Mouse (Mus musculus): ENCODE data around the gene Sertad3. TPM values are rescaled to one million over a fixed set of nuclear protein-coding genes. Genes with fewer than 3 reads are reported as not detected.

Gene Sertad3
- total and polyA plus RNA-seq, 3 experiments, result 2.0 to 6.7 TPM; not detected in 1

DNA sequence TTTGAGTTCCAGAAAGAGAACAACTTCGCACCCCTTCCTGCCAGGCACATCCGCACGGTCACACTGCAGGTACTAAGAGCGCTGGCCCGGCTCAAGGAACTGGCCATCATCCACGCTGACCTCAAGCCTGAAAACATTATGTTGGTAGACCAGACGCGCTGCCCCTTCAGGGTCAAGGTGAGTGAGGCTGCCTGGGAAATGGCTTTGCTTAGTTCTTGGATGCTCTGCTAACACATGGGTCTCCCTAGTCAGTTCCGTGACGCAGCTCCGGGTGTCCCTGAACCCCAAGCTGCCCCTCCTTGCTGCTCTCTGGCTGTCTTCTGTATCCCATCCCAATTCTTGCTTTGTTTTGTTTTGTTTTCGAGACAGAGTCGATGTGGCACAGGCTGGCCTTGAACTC is 50.2 kb downstream of the Sertad3 start:
- no peak overlapping the region for H3K27ac ChIP-seq (ENCODE audit: control insufficient read depth, low read depth, low read length)
- no peaks in the 10 kb centered on the region for H3K27me3 ChIP-seq (ENCODE audit: control insufficient read depth in 1 of 2, insufficient read depth in 2 of 2, low read length in 2 of 2)
- TF ChIP-seq MYB (IDR thresholded peaks at IDR 0.05; ENCODE audit: low read depth, low read length) (no peak), POLR2AphosphoS2 (IDR thresholded peaks at IDR 0.05; ENCODE audit: low read length) (no peak), CHD2 (IDR thresholded peaks at IDR 0.05; ENCODE audit: low read length) (no peak), MAX (IDR thresholded peaks at IDR 0.05; ENCODE audit: low read length) (no peak), ELF1 (IDR thresholded peaks at IDR 0.05; ENCODE audit: low read depth, low read length) (no peak), SIN3A (IDR thresholded peaks at IDR 0.05; ENCODE audit: low read length) (no peak), CHD1 (IDR thresholded peaks at IDR 0.05; ENCODE audit: low read depth, low read length) (no peak), EP300 (IDR thresholded peaks at IDR 0.05; ENCODE audit: low read depth in 1 of 2, low read length in 2 of 2) (no peak), ZKSCAN1 (IDR thresholded peaks at IDR 0.05; ENCODE audit: low read depth, low read length) (no peak), GABPA (IDR thresholded peaks at IDR 0.05; ENCODE audit: low read depth, low read length) (no peak), GATA1 (IDR thresholded peaks at IDR 0.05; ENCODE audit: low read depth, low read length) (no peak), CTCF (IDR thresholded peaks at IDR 0.05 in 2 of 3, conservative IDR thresholded peaks at IDR 0.05 in 1 of 3; ENCODE audit: control insufficient read depth in 1 of 3, insufficient read depth in 1 of 3, low read depth in 2 of 3, low read length in 3 of 3, poor library complexity in 1 of 3, severe bottlenecking in 1 of 3) (no peak), MAFK (IDR thresholded peaks at IDR 0.05; ENCODE audit: borderline replicate concordance, low read depth, low read length) (no peak), USF2 (IDR thresholded peaks at IDR 0.05; ENCODE audit: borderline replicate concordance in 1 of 2, insufficient read depth in 1 of 2, low read depth in 1 of 2, low read length in 2 of 2) (no peak)
- DNase-seq (ENCODE audit: low read depth, low spot score), result no peak
- no peaks in the 10 kb centered on the region for H3K9me3 ChIP-seq (replicated peaks; ENCODE audit: insufficient read depth, low read length)
- H3K4me3 ChIP-seq (ENCODE audit: control insufficient read depth in 1 of 2, insufficient read depth in 1 of 2, low read depth in 2 of 2, low read length in 2 of 2), result no peak overlapping the region
- H3K9ac ChIP-seq (ENCODE audit: control insufficient read depth, low read depth, low read length, poor library complexity, severe bottlenecking), result no peak overlapping the region
- H3K4me1 ChIP-seq (ENCODE audit: control insufficient read depth in 1 of 2, insufficient read depth in 2 of 2, low read length in 2 of 2), result peaks cover 0 to 3% of the 10 kb centered on the region in 2 experiments; a peak in 1 of 4 replicates
- no peaks in the 10 kb centered on the region for H3K79me2 ChIP-seq (ENCODE audit: control insufficient read depth, insufficient read depth, low read length, poor library complexity)
- no peaks in the 10 kb centered on the region for H3K36me3 ChIP-seq (ENCODE audit: control insufficient read depth in 1 of 2, insufficient read depth in 2 of 2, low read length in 2 of 2)

GRCm38 (mm10) chr7:27526039-27526827 is 52.7 kb downstream of the Sertad3 start:
- H3K36me3 ChIP-seq (ENCODE audit: control insufficient read depth in 1 of 2, insufficient read depth in 2 of 2, low read length in 2 of 2), result no peaks in the 10 kb centered on the region
- H3K27ac ChIP-seq (ENCODE audit: control insufficient read depth, low read depth, low read length), result no peak overlapping the region
- no peaks in the 10 kb centered on the region; a peak in 1 of 4 replicates for H3K4me1 ChIP-seq (ENCODE audit: control insufficient read depth in 1 of 2, insufficient read depth in 2 of 2, low read length in 2 of 2)
- no peaks in the 10 kb centered on the region for H3K9me3 ChIP-seq (replicated peaks; ENCODE audit: insufficient read depth, low read length)
- no peaks in the 10 kb centered on the region for H3K27me3 ChIP-seq (ENCODE audit: control insufficient read depth in 1 of 2, insufficient read depth in 2 of 2, low read length in 2 of 2)
- peak; percentile 89 for DNase-seq (ENCODE audit: low read depth, low spot score)
- H3K4me3 ChIP-seq (ENCODE audit: control insufficient read depth in 1 of 2, insufficient read depth in 1 of 2, low read depth in 2 of 2, low read length in 2 of 2), result peak overlapping the region; percentile 2 to 25; a peak in 1 of 4 replicates
- H3K79me2 ChIP-seq (ENCODE audit: control insufficient read depth, insufficient read depth, low read length, poor library complexity), result no peaks in the 10 kb centered on the region
- TF ChIP-seq MAZ (IDR thresholded peaks at IDR 0.05; ENCODE audit: low read depth, low read length) (0 out of 2 replicates have a peak, but pooled peaks have one; percentile 45), TCF12 (IDR thresholded peaks at IDR 0.05; ENCODE audit: low read depth, low read length) (no peak), HCFC1 (IDR thresholded peaks at IDR 0.05; ENCODE audit: low read depth, low read length) (no peak), ETS1 (IDR thresholded peaks at IDR 0.05; ENCODE audit: low read depth, low read length) (no peak), EP300 (IDR thresholded peaks at IDR 0.05; ENCODE audit: low read depth in 1 of 2, low read length in 2 of 2) (no peak), USF1 (IDR thresholded peaks at IDR 0.05; ENCODE audit: low read depth, low read length) (no peak), KAT2A (conservative IDR thresholded peaks at IDR 0.05; ENCODE audit: low read depth, low read length) (no peak), ZKSCAN1 (IDR thresholded peaks at IDR 0.05; ENCODE audit: low read depth, low read length) (no peak), POLR2AphosphoS2 (IDR thresholded peaks at IDR 0.05; ENCODE audit: low read length) (no peak), ZC3H11A (IDR thresholded peaks at IDR 0.05; ENCODE audit: low read depth, low read length) (peak; percentile 67), CTCF (IDR thresholded peaks at IDR 0.05 in 2 of 3, conservative IDR thresholded peaks at IDR 0.05 in 1 of 3; ENCODE audit: control insufficient read depth in 1 of 3, insufficient read depth in 1 of 3, low read depth in 2 of 3, low read length in 3 of 3, poor library complexity in 1 of 3, severe bottlenecking in 1 of 3) (peak; percentile 97 to 98 (median 98)), GABPA (IDR thresholded peaks at IDR 0.05; ENCODE audit: low read depth, low read length) (no peak), MAX (IDR thresholded peaks at IDR 0.05; ENCODE audit: low read length) (0 out of 2 replicates have a peak, but pooled peaks have one; percentile 27), MXI1 (IDR thresholded peaks at IDR 0.05; ENCODE audit: low read depth, low read length) (peak; percentile 38; the same call in 1 of the 2 replicates), USF2 (IDR thresholded peaks at IDR 0.05; ENCODE audit: borderline replicate concordance in 1 of 2, insufficient read depth in 1 of 2, low read depth in 1 of 2, low read length in 2 of 2) (no peak), RAD21 (IDR thresholded peaks at IDR 0.05; ENCODE audit: low read depth, low read length) (peak; percentile 65), SMC3 (IDR thresholded peaks at IDR 0.05; ENCODE audit: low read depth, low read length) (peak; percentile 96), MYC (IDR thresholded peaks at IDR 0.05; ENCODE audit: low read depth, low read length) (peak; percentile 60; the same call in 1 of the 2 replicates), POLR2A (IDR thresholded peaks at IDR 0.05; ENCODE audit: control insufficient read depth in 1 of 2, insufficient read depth in 1 of 2, low read depth in 1 of 2, low read length in 2 of 2, poor library complexity in 1 of 2) (no peak), BHLHE40 (IDR thresholded peaks at IDR 0.05; ENCODE audit: borderline replicate concordance, low read depth, low read length) (no peak)
- peak overlapping the region; percentile 46 for H3K9ac ChIP-seq (ENCODE audit: control insufficient read depth, low read depth, low read length, poor library complexity, severe bottlenecking)
